Mouse (Mus musculus) heart, adult 8-10 months (tissue): ENCODE results near the gene Cd46. TPM values are rescaled to one million over a fixed set of nuclear protein-coding genes. Genes with fewer than 3 reads are reported as not detected.

Experiments used
- microRNA-seq: library from miRNA; unstranded; fragments of <30 nt; microRNA quantifications from one replicate; pipeline ENCODE4 v1.2.0, GENCODE M21; 2022
- total RNA-seq, 4 experiments: library from RNA; stranded (reverse); gene quantifications; 2 replicates each; pipeline ENCODE4 v1.2.4; 2022

Gene Cd46
- total RNA-seq, 4 experiments from 2014 or later, result 0.46 to 1.3 (median 1.0) TPM

Small RNA genes within 50 kb of the gene (microRNA-seq; reads per million reads assigned to microRNA genes)
- gene Mir29b-2, result 44.2 reads per million, percentile 47 among the genes with 10 or more reads in this experiment
- gene Mir29c, result 1,825 reads per million, percentile 86 among the genes with 10 or more reads in this experiment

Other genes starting within 250 kb of the Cd46 start
- 10 to 100 TPM; 70.6 to 81.5 (median 80.7) TPM for gene Cd34, start 153.4 kb downstream of the Cd46 start, total RNA-seq
- gene Cr1l, start 39.3 kb upstream of the Cd46 start, total RNA-seq, result 10 to 100 TPM; 62.8 to 70.8 (median 66.0) TPM
- under 1 TPM in 3 of 4 experiments, not detected in 1; 0.09 to 0.29 (median 0.27) TPM for gene Cr2, start 84.5 kb upstream of the Cd46 start, total RNA-seq